Mouse (Mus musculus): Measurements from ENCODE around the gene Rpp14.
"Not testable (repeated sequence)": the region's sequence is repeated elsewhere in the genome, so short reads cannot be mapped to it uniquely, and the experiment has no call there.

The Rpp14 gene

DNA sequence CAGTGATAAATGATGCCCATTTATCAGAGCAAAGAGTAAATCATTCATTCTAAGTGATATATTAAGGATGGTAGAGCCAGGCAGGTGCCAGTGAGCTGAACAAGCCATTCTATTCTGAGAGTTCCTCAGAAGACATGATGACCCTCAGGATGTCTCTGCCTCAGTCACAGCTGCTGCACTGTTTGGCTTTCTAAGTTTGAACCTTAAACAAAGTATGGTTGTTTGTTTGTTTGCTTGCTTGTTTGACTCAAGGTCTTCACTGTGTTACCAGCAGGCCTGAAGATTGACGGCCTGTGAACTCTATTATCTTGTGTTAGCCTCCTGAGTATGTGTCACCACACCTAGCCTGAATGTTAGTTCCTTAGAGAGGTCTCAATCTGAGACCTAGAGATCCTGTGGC lies 34.6 kb downstream of the Rpp14 start:
- Histone ChIP-seq H3K36me3 (ENCODE audit: control insufficient read depth, insufficient read depth, low read length, poor library complexity, severe bottlenecking) (peaks cover 7% of the 10 kb centered on the region), H3K27me3 (ENCODE audit: control insufficient read depth, insufficient read depth, low read length, poor library complexity, severe bottlenecking) (no peaks in the 10 kb centered on the region)
- DNase-seq (ENCODE audit: low read depth, low spot score) = no peak

GRCm38 (mm10) chr14:8115772-8116171 lies 35.6 kb downstream of the Rpp14 start:
- DNase-seq (ENCODE audit: low read depth, low spot score) = peak; percentile 66
- Histone ChIP-seq H3K36me3 (ENCODE audit: control insufficient read depth, insufficient read depth, low read length, poor library complexity, severe bottlenecking) (peaks cover 9% of the 10 kb centered on the region), H3K27me3 (ENCODE audit: control insufficient read depth, insufficient read depth, low read length, poor library complexity, severe bottlenecking) (no peaks in the 10 kb centered on the region)

DNA sequence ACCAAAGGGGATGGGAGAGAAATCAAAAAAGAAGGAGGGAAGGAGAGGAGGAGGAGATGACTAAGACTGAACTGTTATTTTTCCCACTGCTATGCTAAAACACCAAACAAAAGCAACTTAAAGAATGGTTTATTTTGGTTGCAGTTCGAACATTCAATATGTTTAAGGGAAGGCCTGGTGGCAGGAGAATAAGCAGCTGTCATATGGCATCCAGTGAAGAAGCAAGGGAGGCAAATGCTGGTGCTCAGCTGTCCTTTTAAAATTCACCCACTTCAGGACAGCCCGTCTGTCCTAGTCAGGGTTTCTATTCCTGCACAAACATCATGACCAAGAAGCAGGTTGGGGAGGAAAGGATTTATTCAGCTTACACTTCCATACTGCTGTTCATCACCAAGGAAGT lies 37.2 kb downstream of the Rpp14 start:
- no peaks in the 10 kb centered on the region for H3K27me3 ChIP-seq (ENCODE audit: control insufficient read depth, insufficient read depth, low read length, poor library complexity, severe bottlenecking)
- H3K36me3 ChIP-seq (ENCODE audit: control insufficient read depth, insufficient read depth, low read length, poor library complexity, severe bottlenecking) = peaks cover 17% of the 10 kb centered on the region
- no peak for DNase-seq (ENCODE audit: low read depth, low spot score)

DNA sequence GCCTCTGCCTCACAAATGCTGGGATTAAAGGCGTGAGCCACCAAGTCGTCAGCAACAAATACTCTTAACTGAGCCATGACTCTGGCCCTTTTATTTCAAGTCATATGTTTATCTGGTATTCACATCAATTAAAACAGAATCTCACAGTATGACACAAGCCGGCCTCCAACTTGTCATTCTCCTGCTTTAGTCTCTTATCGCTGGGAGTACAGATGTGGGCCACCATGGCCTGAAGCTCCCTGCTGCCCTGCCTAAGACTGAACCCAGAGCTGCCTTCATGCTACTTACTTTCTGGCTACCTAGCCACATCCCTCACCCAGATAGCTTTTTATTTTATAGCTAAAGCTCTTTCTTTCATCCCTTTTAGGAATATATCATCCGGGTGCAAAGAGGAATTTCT lies 39.3 kb downstream of the Rpp14 start:
- no peak for DNase-seq (ENCODE audit: low read depth, low spot score)
- Histone ChIP-seq H3K27me3 (ENCODE audit: control insufficient read depth, insufficient read depth, low read length, poor library complexity, severe bottlenecking) (no peaks in the 10 kb centered on the region), H3K36me3 (ENCODE audit: control insufficient read depth, insufficient read depth, low read length, poor library complexity, severe bottlenecking) (peaks cover 24% of the 10 kb centered on the region)

GRCm38 (mm10) chr14:8119904-8120303 lies 39.7 kb downstream of the Rpp14 start:
- H3K36me3 ChIP-seq (ENCODE audit: control insufficient read depth, insufficient read depth, low read length, poor library complexity, severe bottlenecking) = peaks cover 24% of the 10 kb centered on the region
- DNase-seq (ENCODE audit: low read depth, low spot score) = peak; percentile 36
- H3K27me3 ChIP-seq (ENCODE audit: control insufficient read depth, insufficient read depth, low read length, poor library complexity, severe bottlenecking) = no peaks in the 10 kb centered on the region

- DNase-seq (ENCODE audit: low read depth, low spot score) = no peak
- Histone ChIP-seq H3K36me3 (ENCODE audit: control insufficient read depth, insufficient read depth, low read length, poor library complexity, severe bottlenecking) (peaks cover 29% of the 10 kb centered on the region), H3K27me3 (ENCODE audit: control insufficient read depth, insufficient read depth, low read length, poor library complexity, severe bottlenecking) (no peaks in the 10 kb centered on the region)
Measured at GRCm38 (mm10) chr14:8123141-8123540, 43.0 kb downstream of the Rpp14 start.

GRCm38 (mm10) chr14:8123611-8124010 lies 43.4 kb downstream of the Rpp14 start:
- DNase-seq (ENCODE audit: low read depth, low spot score); H3K27me3 ChIP-seq (ENCODE audit: control insufficient read depth, insufficient read depth, low read length, poor library complexity, severe bottlenecking): not testable (repeated sequence)
- peaks cover 28% of the 10 kb centered on the region for H3K36me3 ChIP-seq (ENCODE audit: control insufficient read depth, insufficient read depth, low read length, poor library complexity, severe bottlenecking)

DNA sequence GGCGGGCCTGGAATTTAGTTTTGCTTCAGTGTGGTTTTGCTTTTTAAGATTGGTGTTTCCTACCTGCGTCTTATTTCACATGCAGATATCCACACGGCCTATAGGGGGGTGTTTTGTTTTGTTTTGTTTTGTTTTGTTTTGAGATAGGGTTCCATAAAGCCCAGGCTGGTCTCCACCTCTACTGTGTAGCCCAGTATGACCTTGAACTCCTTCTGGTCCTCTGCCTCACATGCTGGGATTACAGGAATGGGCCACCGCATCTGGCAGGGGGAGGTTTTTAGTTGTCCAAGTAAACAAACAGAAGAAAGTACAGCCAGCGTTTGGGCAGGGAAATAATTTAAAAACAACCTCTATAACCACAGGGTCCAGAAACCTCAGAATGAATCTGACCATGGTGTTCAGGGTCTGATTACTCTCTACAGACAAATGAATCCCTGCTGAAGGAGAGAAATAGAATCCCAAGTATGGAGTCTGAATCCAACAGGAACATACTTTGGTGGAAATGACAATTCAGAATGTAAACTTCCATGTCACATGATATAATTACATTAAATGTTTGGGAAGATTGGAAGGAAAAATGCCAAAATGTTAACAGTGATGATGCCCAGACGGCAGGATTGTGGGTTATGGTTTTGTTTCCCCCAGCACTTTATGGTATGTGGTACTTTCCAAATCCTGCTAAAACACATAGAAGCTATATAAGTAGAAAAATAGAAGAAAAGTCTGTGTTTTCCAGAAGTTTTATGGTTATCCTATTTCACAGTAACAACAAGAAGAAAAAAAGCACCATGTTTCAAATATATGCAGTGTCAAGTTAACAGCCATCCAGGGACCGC lies 44.1 kb downstream of the Rpp14 start:
- Histone ChIP-seq H3K36me3 (ENCODE audit: control insufficient read depth, insufficient read depth, low read length, poor library complexity, severe bottlenecking) (peaks cover 28% of the 10 kb centered on the region), H3K27me3 (ENCODE audit: control insufficient read depth, insufficient read depth, low read length, poor library complexity, severe bottlenecking) (no peaks in the 10 kb centered on the region)
- DNase-seq (ENCODE audit: low read depth, low spot score) = no peak

DNA sequence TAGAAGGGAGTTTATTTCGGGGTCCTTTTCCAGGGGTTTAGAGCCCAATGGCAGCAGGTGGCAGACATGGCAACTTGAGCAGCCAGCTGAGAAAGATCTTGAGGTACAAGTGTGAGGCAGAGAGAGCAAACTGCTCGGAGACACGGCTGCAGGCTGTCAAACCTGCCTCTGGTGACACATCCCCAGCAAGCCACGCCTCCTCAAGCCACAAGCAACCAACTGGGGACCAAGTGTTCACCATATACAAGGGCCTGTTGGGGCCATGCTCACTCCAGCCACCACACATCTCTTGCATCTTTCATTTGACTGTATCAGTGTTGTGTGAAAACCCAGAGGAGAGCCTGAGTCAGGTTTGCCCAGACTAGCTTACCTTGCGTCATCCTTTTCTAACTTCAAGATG lies 47.8 kb downstream of the Rpp14 start:
- Histone ChIP-seq H3K36me3 (ENCODE audit: control insufficient read depth, insufficient read depth, low read length, poor library complexity, severe bottlenecking) (peaks cover 17% of the 10 kb centered on the region), H3K27me3 (ENCODE audit: control insufficient read depth, insufficient read depth, low read length, poor library complexity, severe bottlenecking) (no peaks in the 10 kb centered on the region)
- DNase-seq (ENCODE audit: low read depth, low spot score) = peak; percentile 31

- peak; percentile 75 for DNase-seq (ENCODE audit: low read depth, low spot score)
- Histone ChIP-seq H3K27me3 (ENCODE audit: control insufficient read depth, insufficient read depth, low read length, poor library complexity, severe bottlenecking) (no peaks in the 10 kb centered on the region), H3K36me3 (ENCODE audit: control insufficient read depth, insufficient read depth, low read length, poor library complexity, severe bottlenecking) (peaks cover 10% of the 10 kb centered on the region)
Measured at GRCm38 (mm10) chr14:8132789-8133188, 52.6 kb downstream of the Rpp14 start.

GRCm38 (mm10) chr14:8134234-8134633 lies 54.1 kb downstream of the Rpp14 start:
- Histone ChIP-seq H3K36me3 (ENCODE audit: control insufficient read depth, insufficient read depth, low read length, poor library complexity, severe bottlenecking) (peaks cover 17% of the 10 kb centered on the region), H3K27me3 (ENCODE audit: control insufficient read depth, insufficient read depth, low read length, poor library complexity, severe bottlenecking) (no peaks in the 10 kb centered on the region)
- DNase-seq (ENCODE audit: low read depth, low spot score) = no peak

DNA sequence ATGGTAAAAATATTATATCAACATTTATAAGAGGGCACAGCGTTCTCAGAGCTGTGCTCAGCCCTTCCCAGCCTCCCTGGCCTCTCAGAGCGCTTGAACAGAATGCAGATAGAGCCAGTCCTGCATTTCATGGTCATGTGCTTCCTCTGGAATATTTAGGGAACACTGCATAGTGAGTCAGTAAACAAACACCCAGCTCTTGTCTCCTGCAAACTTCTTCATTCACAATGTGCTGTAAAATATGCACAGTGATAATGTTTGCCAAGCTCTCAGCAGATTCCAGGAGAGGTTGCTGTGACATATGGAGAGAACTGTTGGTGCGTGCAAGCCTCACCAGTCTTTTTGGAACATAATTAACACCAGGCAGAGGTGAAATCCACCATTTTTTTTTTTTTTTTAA lies 55.0 kb downstream of the Rpp14 start:
- no peak for DNase-seq (ENCODE audit: low read depth, low spot score)
- no peaks in the 10 kb centered on the region for H3K27me3 ChIP-seq (ENCODE audit: control insufficient read depth, insufficient read depth, low read length, poor library complexity, severe bottlenecking)
- peaks cover 17% of the 10 kb centered on the region for H3K36me3 ChIP-seq (ENCODE audit: control insufficient read depth, insufficient read depth, low read length, poor library complexity, severe bottlenecking)

DNA sequence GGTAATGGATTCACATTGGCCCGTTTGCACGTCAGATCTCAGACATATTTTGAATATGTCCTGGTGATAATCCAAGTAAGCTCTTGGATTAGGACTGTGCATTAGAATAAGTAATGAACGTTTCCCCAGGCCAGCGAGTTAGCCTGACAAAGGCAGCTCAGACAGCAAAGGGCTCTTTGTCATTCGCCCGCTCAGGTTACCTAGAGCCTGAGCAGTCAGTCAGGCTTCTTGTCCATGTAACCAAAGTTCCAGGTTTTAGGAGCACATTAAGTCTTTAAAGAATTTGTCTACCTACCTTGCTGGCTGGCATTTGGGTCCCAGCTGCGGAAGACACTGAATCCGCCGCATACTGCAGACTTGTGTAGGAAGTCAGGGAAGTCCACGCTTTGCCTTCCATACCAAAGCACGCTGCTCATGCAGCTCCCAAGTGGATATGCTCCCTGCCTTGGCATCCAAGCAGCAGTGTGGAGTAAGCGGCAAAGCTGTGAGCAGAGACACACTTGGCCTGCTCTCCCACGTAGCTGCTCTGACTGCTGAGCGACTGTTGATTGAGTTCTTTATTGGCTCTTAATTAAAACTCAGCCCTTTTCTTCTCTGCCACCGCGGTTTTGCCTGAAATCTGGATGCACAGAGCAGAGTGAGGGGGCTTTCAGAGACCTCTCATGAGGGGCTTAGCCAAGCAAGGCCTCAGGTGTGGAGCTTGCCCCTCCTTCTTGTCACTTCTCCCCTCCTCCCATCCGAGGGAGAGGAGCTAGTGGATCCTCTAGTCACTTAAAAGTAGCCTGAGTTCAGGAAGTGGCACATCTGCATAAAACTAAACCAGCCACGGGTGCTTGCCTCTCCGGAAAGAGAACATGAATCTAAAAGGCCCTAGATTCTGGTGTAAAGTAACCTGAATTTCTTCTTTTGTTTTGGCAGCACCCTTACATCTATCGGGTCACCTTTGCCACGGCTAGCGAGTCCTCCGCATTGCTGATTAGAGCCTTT lies 59.9 kb downstream of the Rpp14 start:
- DNase-seq (ENCODE audit: low read depth, low spot score) = peak; percentile 40

GRCm38 (mm10) chr14:8141131-8141530 lies 61.0 kb downstream of the Rpp14 start:
- DNase-seq (ENCODE audit: low read depth, low spot score) = no peak
- H3K36me3 ChIP-seq (ENCODE audit: control insufficient read depth, insufficient read depth, low read length, poor library complexity, severe bottlenecking) = peaks cover 33% of the 10 kb centered on the region
- no peaks in the 10 kb centered on the region for H3K27me3 ChIP-seq (ENCODE audit: control insufficient read depth, insufficient read depth, low read length, poor library complexity, severe bottlenecking)

More for the DNA sequence above, 59.9 kb downstream of the Rpp14 start:
- peaks cover 31% of the 10 kb centered on the region for H3K36me3 ChIP-seq (ENCODE audit: control insufficient read depth, insufficient read depth, low read length, poor library complexity, severe bottlenecking)
- H3K27me3 ChIP-seq (ENCODE audit: control insufficient read depth, insufficient read depth, low read length, poor library complexity, severe bottlenecking) = no peaks in the 10 kb centered on the region

Data from splenic B cell, adult 2 months (primary cell).